Mouse (Mus musculus): ENCODE data around the gene Ckap2l. TPM values are rescaled to one million over a fixed set of nuclear protein-coding genes. Genes with fewer than 3 reads are reported as not detected.

The Ckap2l gene
- polyA plus RNA-seq, 1 experiment from 2014 or later = 13.5 TPM

DNA sequence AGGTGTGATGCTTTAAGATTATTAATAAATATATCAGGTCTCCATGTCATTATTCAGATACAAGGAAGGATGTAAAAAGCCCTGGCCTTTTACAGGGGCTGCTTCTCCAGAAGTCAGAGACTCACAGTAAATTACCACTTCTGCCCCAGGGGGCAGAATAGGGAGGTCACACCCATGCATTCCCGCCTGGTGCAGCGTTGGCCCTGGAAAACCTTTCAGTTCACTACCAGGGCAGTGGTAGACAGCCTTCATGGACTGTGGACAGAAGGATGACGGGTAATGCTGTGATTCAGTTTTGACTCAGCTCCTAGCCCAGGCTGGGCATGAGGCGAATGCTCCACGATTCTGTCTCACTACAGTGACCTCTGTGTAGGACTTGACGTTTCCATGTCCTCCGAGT is 50.6 kb downstream of the Ckap2l start:
- no peak overlapping the region for H3K27ac ChIP-seq (replicated peaks; ENCODE audit: low read depth, low read length)
- H3K9ac ChIP-seq (replicated peaks; ENCODE audit: low read length) = no peak overlapping the region
- no peak for DNase-seq
- no peaks in the 10 kb centered on the region for H3K9me3 ChIP-seq (ENCODE audit: control insufficient read depth, low read length)
- WGBS = 87% methylated on average over 7 of the region's 7 CpGs
- ATAC-seq (ENCODE audit: low FRiP score, low TSS enrichment) = no peak
- H3K27me3 ChIP-seq (ENCODE audit: control insufficient read depth, insufficient read depth, low read length) = no peaks in the 10 kb centered on the region
- no peaks in the 10 kb centered on the region for H3K4me1 ChIP-seq (ENCODE audit: control insufficient read depth, insufficient read depth, low read length)
- no peak overlapping the region for H3K4me3 ChIP-seq (replicated peaks; ENCODE audit: low read depth, low read length)
- H3K4me2 ChIP-seq (ENCODE audit: low read length) = no peak overlapping the region
- no peaks in the 10 kb centered on the region for H3K36me3 ChIP-seq (ENCODE audit: control insufficient read depth, insufficient read depth, low read length)

DNA sequence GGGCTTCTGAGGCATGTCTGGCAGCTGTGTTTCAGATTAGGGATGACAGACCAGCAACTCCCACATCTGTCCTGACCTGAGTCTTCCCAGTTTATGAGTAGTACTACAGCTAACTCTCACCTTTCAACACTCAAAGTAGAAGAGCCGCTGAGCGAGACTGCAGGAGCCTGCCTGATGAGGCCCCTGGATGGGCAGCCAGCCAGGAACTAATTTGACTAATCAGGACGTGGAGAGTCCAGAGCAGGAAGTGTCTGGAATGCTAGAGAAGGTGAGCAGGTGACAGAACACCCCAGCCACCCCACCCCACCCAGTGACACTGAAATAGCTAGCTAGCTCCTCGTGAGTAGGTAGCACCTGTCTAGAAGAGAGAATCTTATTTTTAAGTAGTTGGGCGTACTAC is 51.4 kb downstream of the Ckap2l start:
- H3K9ac ChIP-seq (replicated peaks; ENCODE audit: low read length) = no peak overlapping the region
- DNase-seq (no peak), ATAC-seq (ENCODE audit: low FRiP score, low TSS enrichment) (no peak)
- no peak overlapping the region for H3K4me3 ChIP-seq (replicated peaks; ENCODE audit: low read depth, low read length)
- H3K9me3 ChIP-seq (ENCODE audit: control insufficient read depth, low read length) = no peaks in the 10 kb centered on the region
- H3K27ac ChIP-seq (replicated peaks; ENCODE audit: low read depth, low read length) = no peak overlapping the region
- H3K4me2 ChIP-seq (ENCODE audit: low read length) = no peak overlapping the region
- H3K4me1 ChIP-seq (ENCODE audit: control insufficient read depth, insufficient read depth, low read length) = no peaks in the 10 kb centered on the region
- H3K27me3 ChIP-seq (ENCODE audit: control insufficient read depth, insufficient read depth, low read length) = no peaks in the 10 kb centered on the region
- WGBS = 60% methylated on average over 5 of the region's 5 CpGs
- H3K36me3 ChIP-seq (ENCODE audit: control insufficient read depth, insufficient read depth, low read length) = no peaks in the 10 kb centered on the region

DNA sequence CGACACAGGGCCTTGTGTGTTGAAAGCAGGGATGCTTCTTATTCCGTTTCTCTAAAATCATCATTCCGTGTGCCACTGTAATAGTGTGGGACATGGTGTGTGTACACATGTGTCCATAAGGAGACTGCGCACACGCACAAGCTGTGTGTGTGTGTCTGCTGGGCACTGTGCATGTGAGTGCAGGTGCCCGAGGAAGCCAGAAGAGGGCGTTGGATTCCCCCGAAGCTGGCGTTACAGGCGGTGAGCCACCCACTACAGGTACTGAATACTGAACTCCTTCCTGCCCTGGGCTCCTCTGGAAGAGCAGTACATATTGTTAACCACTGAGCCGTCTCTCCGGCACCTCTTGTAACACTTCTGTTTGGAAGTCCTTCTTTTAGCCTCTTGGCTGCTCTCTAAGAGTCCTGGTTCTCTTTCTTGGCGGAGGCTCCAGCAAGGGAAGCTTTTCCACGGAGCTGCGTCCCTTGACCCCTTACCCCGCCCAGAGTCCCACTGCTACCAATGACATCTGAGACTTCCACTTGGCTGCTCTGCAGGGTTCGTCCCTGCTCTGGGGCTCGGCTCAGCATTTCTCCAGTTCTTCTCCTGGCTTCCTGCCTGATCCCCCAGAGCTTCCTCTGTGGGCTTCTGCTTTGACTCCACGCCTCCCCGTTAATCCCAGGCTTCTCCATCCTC is 52.4 kb downstream of the Ckap2l start:
- Histone ChIP-seq H3K9me3 (ENCODE audit: control insufficient read depth, low read length) (no peaks in the 10 kb centered on the region), H3K27me3 (ENCODE audit: control insufficient read depth, insufficient read depth, low read length) (no peaks in the 10 kb centered on the region), H3K36me3 (ENCODE audit: control insufficient read depth, insufficient read depth, low read length) (no peaks in the 10 kb centered on the region), H3K4me2 (ENCODE audit: low read length) (no peak overlapping the region), H3K9ac (replicated peaks; ENCODE audit: low read length) (no peak overlapping the region), H3K4me3 (replicated peaks; ENCODE audit: low read depth, low read length) (no peak overlapping the region), H3K27ac (replicated peaks; ENCODE audit: low read depth, low read length) (no peak overlapping the region), H3K4me1 (ENCODE audit: control insufficient read depth, insufficient read depth, low read length) (no peaks in the 10 kb centered on the region)
- ATAC-seq (ENCODE audit: low FRiP score, low TSS enrichment) = no peak
- DNase-seq = no peak
- 84% methylated on average over 20 of the region's 20 CpGs for WGBS

DNA sequence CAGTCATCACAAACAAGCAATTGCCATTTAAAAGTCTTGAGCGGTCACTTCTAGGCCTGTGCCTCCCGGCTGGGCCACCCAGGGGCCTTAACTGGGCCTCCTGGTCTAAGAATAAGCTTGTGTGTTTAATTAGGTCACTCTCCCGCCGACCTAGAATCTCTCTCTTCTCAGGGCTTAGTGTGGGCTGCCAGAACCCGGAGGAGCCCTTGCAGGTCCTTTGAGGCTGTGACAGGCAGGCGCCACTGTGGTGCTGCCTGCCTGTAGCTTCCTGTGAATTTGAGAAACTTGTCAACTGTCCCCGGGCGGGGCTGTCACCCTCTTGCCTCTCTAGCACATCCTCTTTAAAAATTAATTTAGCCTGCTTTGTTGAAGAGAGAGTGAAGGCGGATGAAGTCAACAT is 53.2 kb downstream of the Ckap2l start:
- WGBS = 52% methylated on average over 9 of the region's 9 CpGs

DNA sequence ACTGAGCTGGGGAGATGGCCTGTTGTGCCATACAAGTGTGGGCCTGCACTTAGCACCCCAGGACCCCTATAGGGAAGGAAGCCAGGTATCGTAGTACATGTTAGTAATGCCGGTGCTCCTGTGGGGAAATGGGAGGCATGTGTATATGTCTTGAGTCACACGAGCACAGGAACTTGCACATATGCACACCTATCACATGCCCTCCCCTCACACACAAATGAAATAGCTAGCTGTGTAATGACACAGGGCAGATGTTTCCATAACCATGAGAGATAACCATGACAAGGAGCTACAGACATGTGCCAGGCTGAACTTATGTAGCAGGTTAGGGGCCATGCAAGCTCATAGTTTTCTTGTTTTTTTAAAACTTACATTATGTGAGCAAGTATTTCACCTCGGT is 54.0 kb downstream of the Ckap2l start:
- WGBS = 91% methylated on average over 4 of the region's 4 CpGs
- ATAC-seq (ENCODE audit: low FRiP score, low TSS enrichment) = no peak
- no peak overlapping the region for H3K4me2 ChIP-seq (ENCODE audit: low read length)
- H3K9me3 ChIP-seq (ENCODE audit: control insufficient read depth, low read length) = no peaks in the 10 kb centered on the region
- H3K27ac ChIP-seq (replicated peaks; ENCODE audit: low read depth, low read length) = no peak overlapping the region
- DNase-seq = no peak
- no peak overlapping the region for H3K9ac ChIP-seq (replicated peaks; ENCODE audit: low read length)
- H3K4me1 ChIP-seq (ENCODE audit: control insufficient read depth, insufficient read depth, low read length) = no peaks in the 10 kb centered on the region
- no peak overlapping the region for H3K4me3 ChIP-seq (replicated peaks; ENCODE audit: low read depth, low read length)
- H3K27me3 ChIP-seq (ENCODE audit: control insufficient read depth, insufficient read depth, low read length) = no peaks in the 10 kb centered on the region
- no peaks in the 10 kb centered on the region for H3K36me3 ChIP-seq (ENCODE audit: control insufficient read depth, insufficient read depth, low read length)

More for the DNA sequence above, 53.2 kb downstream of the Ckap2l start:
- H3K27ac ChIP-seq (replicated peaks; ENCODE audit: low read depth, low read length) = no peak overlapping the region
- H3K4me3 ChIP-seq (replicated peaks; ENCODE audit: low read depth, low read length) = no peak overlapping the region
- no peaks in the 10 kb centered on the region for H3K9me3 ChIP-seq (ENCODE audit: control insufficient read depth, low read length)
- H3K4me1 ChIP-seq (ENCODE audit: control insufficient read depth, insufficient read depth, low read length) = no peaks in the 10 kb centered on the region
- no peak overlapping the region for H3K4me2 ChIP-seq (ENCODE audit: low read length)
- no peaks in the 10 kb centered on the region for H3K27me3 ChIP-seq (ENCODE audit: control insufficient read depth, insufficient read depth, low read length)
- no peak for ATAC-seq (ENCODE audit: low FRiP score, low TSS enrichment)
- DNase-seq = no peak
- H3K36me3 ChIP-seq (ENCODE audit: control insufficient read depth, insufficient read depth, low read length) = no peaks in the 10 kb centered on the region
- no peak overlapping the region for H3K9ac ChIP-seq (replicated peaks; ENCODE audit: low read length)

DNA sequence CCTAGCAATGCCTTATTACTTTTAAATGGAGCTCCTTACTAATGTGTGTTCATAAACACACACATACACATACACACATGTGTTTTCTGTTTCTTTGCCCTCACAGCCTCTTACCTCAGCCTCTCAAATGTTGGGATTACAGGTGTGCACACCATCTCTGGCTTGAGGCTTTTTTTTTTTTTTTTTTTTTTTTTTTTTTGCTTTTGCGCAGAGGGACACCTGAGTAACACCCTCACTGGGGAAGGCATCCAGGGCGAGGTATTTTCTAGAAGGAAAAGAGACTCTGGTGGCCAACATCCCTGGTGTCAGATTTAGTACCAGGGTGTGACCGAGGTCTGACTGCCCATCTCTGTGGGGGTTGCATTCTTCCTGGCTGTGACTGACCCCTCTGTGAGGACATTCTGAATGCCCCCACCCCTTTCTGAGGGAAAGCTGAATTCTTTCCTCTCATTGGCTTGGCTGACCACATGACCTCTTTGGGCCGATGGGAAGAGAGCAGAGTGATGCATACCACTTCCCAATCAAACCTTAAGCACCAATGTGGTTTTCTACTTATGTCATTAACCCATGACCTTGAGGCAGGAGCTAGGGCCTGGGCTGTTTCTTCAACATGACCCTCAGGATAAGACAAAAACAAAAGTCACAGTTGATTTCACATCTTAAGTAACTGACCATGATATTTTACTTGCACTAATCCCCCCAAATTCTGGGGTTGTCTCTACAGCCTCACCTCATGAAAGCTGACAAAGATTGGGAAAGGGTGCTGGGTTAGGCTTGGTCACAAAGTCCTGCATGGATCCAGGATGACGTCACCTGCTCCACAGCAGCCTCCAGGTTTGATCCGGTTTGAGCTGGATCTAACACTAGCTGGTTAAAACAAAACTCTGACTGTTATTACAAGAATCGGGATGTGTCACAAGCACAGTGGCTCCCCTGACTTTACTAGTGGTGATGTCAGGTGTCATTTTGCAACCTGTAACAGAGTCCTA is 54.9 kb downstream of the Ckap2l start:
- Histone ChIP-seq H3K9ac (replicated peaks; ENCODE audit: low read length) (no peak overlapping the region), H3K27ac (replicated peaks; ENCODE audit: low read depth, low read length) (no peak overlapping the region), H3K4me3 (replicated peaks; ENCODE audit: low read depth, low read length) (no peak overlapping the region), H3K9me3 (ENCODE audit: control insufficient read depth, low read length) (no peaks in the 10 kb centered on the region), H3K27me3 (ENCODE audit: control insufficient read depth, insufficient read depth, low read length) (no peaks in the 10 kb centered on the region), H3K4me2 (ENCODE audit: low read length) (no peak overlapping the region), H3K36me3 (ENCODE audit: control insufficient read depth, insufficient read depth, low read length) (no peaks in the 10 kb centered on the region), H3K4me1 (ENCODE audit: control insufficient read depth, insufficient read depth, low read length) (no peaks in the 10 kb centered on the region)
- DNase-seq (no peak), ATAC-seq (ENCODE audit: low FRiP score, low TSS enrichment) (no peak)
- 75% methylated on average over 7 of the region's 7 CpGs for WGBS

DNA sequence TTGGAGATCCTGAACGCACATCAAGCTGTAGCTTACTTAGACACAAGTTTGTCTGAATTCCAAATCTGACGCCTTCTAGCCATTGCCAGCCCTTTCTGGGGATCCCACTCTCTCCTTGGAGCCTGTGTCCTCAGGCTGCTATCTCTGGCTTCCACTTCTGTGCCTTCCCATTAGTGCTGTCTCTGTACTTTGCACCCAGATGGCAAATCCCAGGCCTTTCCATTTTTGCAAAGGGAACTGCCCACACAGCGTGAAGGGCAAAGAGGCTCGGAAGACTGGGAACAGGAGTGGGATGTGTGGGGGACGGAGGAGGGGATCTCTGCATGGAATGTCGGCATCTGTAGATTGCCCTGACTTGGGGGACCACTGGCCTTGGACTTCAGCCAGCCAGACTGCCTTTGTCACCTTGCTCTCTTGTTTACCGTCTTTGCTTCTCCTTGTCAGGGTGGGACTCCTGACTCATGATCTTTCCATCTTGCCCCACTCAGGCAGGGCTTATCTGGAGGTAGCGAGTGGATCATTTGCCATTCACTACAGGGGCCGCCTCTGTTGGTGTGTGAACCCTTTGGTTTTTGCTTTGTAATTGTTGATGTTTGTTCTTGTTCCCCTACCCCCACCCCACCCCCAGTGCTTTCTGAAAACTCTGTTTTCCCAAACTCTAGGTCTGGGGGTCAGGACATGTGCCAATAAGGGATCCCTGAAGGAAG is 56.1 kb downstream of the Ckap2l start:
- no peak overlapping the region for H3K27ac ChIP-seq (replicated peaks; ENCODE audit: low read depth, low read length)
- no peaks in the 10 kb centered on the region for H3K36me3 ChIP-seq (ENCODE audit: control insufficient read depth, insufficient read depth, low read length)
- DNase-seq (no peak), ATAC-seq (ENCODE audit: low FRiP score, low TSS enrichment) (no peak)
- no peaks in the 10 kb centered on the region for H3K27me3 ChIP-seq (ENCODE audit: control insufficient read depth, insufficient read depth, low read length)
- no peak overlapping the region for H3K4me3 ChIP-seq (replicated peaks; ENCODE audit: low read depth, low read length)
- H3K4me1 ChIP-seq (ENCODE audit: control insufficient read depth, insufficient read depth, low read length) = no peaks in the 10 kb centered on the region
- WGBS = 76% methylated on average over 9 of the region's 9 CpGs
- H3K9ac ChIP-seq (replicated peaks; ENCODE audit: low read length) = no peak overlapping the region
- no peak overlapping the region for H3K4me2 ChIP-seq (ENCODE audit: low read length)
- H3K9me3 ChIP-seq (ENCODE audit: control insufficient read depth, low read length) = no peaks in the 10 kb centered on the region

DNA sequence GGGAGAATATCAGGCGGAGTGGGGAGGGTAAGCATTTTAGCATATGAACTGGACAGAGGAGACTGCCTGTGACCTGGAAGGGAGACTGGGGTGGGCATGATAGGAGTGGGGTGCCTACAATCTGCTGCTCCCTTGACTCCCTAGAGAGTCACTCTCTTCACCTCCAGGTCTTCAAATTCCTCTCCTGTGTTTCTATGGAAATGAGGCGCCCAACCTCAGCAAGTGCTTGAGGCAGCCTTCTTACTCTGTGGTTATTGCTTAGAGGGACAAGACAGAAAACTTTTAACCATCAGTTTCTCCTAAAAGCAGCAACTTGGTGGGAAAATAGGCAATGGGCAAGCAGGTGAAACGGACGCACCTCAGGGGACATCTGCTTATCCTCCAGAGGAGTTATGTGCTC is 60.5 kb downstream of the Ckap2l start:
- no peak overlapping the region for H3K4me3 ChIP-seq (replicated peaks; ENCODE audit: low read depth, low read length)
- WGBS = 73% methylated on average over 4 of the region's 4 CpGs
- no peak for DNase-seq

More for the DNA sequence above, 60.5 kb downstream of the Ckap2l start:
- H3K36me3 ChIP-seq (ENCODE audit: control insufficient read depth, insufficient read depth, low read length) = no peaks in the 10 kb centered on the region
- ATAC-seq (ENCODE audit: low FRiP score, low TSS enrichment) = no peak
- no peaks in the 10 kb centered on the region for H3K9me3 ChIP-seq (ENCODE audit: control insufficient read depth, low read length)
- no peak overlapping the region for H3K9ac ChIP-seq (replicated peaks; ENCODE audit: low read length)
- H3K27me3 ChIP-seq (ENCODE audit: control insufficient read depth, insufficient read depth, low read length) = no peaks in the 10 kb centered on the region
- H3K27ac ChIP-seq (replicated peaks; ENCODE audit: low read depth, low read length) = no peak overlapping the region
- H3K4me1 ChIP-seq (ENCODE audit: control insufficient read depth, insufficient read depth, low read length) = no peaks in the 10 kb centered on the region
- no peak overlapping the region for H3K4me2 ChIP-seq (ENCODE audit: low read length)
